Mouse (Mus musculus) ES-E14 (cell line): ENCODE measurements around the gene Lrrc8d. TPM values are rescaled to one million over a fixed set of nuclear protein-coding genes. Genes with fewer than 3 reads are reported as not detected.

ENCODE experiments used
- DNase-seq: peaks from one replicate; pipeline ENCODE4 v3.0.0-alpha.2; 2013; ENCODE audit warnings: low read depth, low spot score
- H3K27ac ChIP-seq: 2 replicates; pipeline ENCODE4 v1.5.1; 2012; ENCODE audit warnings: low read depth, mild to moderate bottlenecking, low read length, moderate library complexity, mixed read lengths; ENCODE audit not compliant: poor library complexity, insufficient read depth, severe bottlenecking
- H3K36me3 ChIP-seq: 2 replicates; pipeline ENCODE4 v1.6.1; 2012; ENCODE audit warnings: mild to moderate bottlenecking, low read length, moderate library complexity, mixed read lengths; ENCODE audit not compliant: control insufficient read depth, poor library complexity, insufficient read depth, severe bottlenecking
- H3K4me1 ChIP-seq, 2 experiments: fragments of 150-350 bp in 1 of 2; sonication (generic) in 1 of 2; 2 replicates each; pipeline ENCODE4 v1.6.1; 2012; ENCODE audit warnings: low read length in 2 of 2, mild to moderate bottlenecking in 1 of 2, mixed read lengths in 1 of 2; ENCODE audit not compliant: control insufficient read depth in 2 of 2, insufficient read depth in 2 of 2, poor library complexity in 1 of 2
- H3K4me3 ChIP-seq, 2 experiments: fragments of 150-350 bp in 1 of 2; sonication (generic) in 1 of 2; 2 replicates each; pipeline ENCODE4 v1.5.1; 2012; ENCODE audit warnings: low read length in 2 of 2, low read depth in 1 of 2, mild to moderate bottlenecking in 1 of 2, mixed read lengths in 1 of 2; ENCODE audit not compliant: insufficient read depth in 1 of 2, poor library complexity in 1 of 2, severe bottlenecking in 1 of 2
- H3K9ac ChIP-seq: 2 replicates; pipeline ENCODE4 v1.6.1; 2012; ENCODE audit warnings: low read depth, mild to moderate bottlenecking, low read length, mixed read lengths; ENCODE audit not compliant: poor library complexity, insufficient read depth, severe bottlenecking
- H3K9me3 ChIP-seq: fragments of 150-350 bp; sonication (generic); 2 replicates; pipeline ENCODE4 v1.6.1; 2012; ENCODE audit warnings: low read depth, mild to moderate bottlenecking, low read length; ENCODE audit not compliant: control insufficient read depth, insufficient read depth
- CHD2 ChIP-seq: IDR thresholded peaks from 2 replicates; pipeline ENCODE4 v1.6.1; 2014; ENCODE audit warnings: mild to moderate bottlenecking, low read depth, low read length, inconsistent platforms
- HCFC1 ChIP-seq: IDR thresholded peaks from 2 replicates; pipeline ENCODE4 v1.6.1; 2012; ENCODE audit warnings: low read length, inconsistent platforms, borderline replicate concordance; ENCODE audit not compliant: insufficient read depth
- MAFK ChIP-seq: IDR thresholded peaks from 2 replicates; pipeline ENCODE4 v1.6.1; 2014; ENCODE audit warnings: mild to moderate bottlenecking, low read depth, low read length, inconsistent platforms; ENCODE audit not compliant: insufficient read depth
- ZC3H11A ChIP-seq: IDR thresholded peaks from 2 replicates; pipeline ENCODE4 v1.6.1; 2012; ENCODE audit warnings: low read depth, mild to moderate bottlenecking, inconsistent platforms, low read length, borderline replicate concordance
- ZNF384 ChIP-seq: IDR thresholded peaks from 2 replicates; pipeline ENCODE4 v1.6.1; 2012; ENCODE audit warnings: low read depth, low read length, inconsistent platforms
- in situ Hi-C, 2 experiments: fragments of 600-800 bp; cut with MboI; formaldehyde crosslinking; loops; one replicate each; pipeline ENCODE4 v1.15.1; 2025; ENCODE audit warnings: low sequenced_read_pairs in 2 of 2, inconsistent platforms in 1 of 2; ENCODE audit not compliant: unreplicated experiment in 2 of 2
- total RNA-seq: library from RNA; depleted of rRNA; stranded (reverse); fragments of 300-350 nt; gene quantifications from 2 replicates; pipeline ENCODE4 v1.2.3, GENCODE M21; 2012

Gene Lrrc8d
- total RNA-seq, 1 experiment: 23.2 TPM

GRCm38 (mm10) chr5:105776368-105776767 is 76.6 kb downstream of the Lrrc8d start:
- in situ Hi-C loops: no loop called here
- Histone ChIP-seq H3K4me1 (peaks cover 0 to 9% of the 10 kb centered on the region in 2 experiments; a peak in 2 of 4 replicates), H3K36me3 (peaks cover 6% of the 10 kb centered on the region; the same call in 1 of the 2 replicates), H3K9ac (no peak overlapping the region), H3K27ac (no peak overlapping the region), H3K9me3 (no peaks in the 10 kb centered on the region), H3K4me3 (no peak overlapping the region)
- no peak for DNase-seq
- TF ChIP-seq CHD2: no peak

GRCm38 (mm10) chr5:105776978-105777593 is 77.3 kb downstream of the Lrrc8d start:
- Histone ChIP-seq H3K4me1 (peaks cover 0 to 9% of the 10 kb centered on the region in 2 experiments; a peak in 2 of 4 replicates), H3K36me3 (peaks cover 6% of the 10 kb centered on the region; the same call in 1 of the 2 replicates), H3K27ac (no peak overlapping the region), H3K4me3 (no peak overlapping the region), H3K9me3 (no peaks in the 10 kb centered on the region), H3K9ac (no peak overlapping the region)
- no peak for TF ChIP-seq HCFC1
- TF ChIP-seq MAFK: no peak
- TF ChIP-seq ZNF384: no peak
- no peak for TF ChIP-seq CHD2
- no peak for TF ChIP-seq ZC3H11A
- in situ Hi-C loops: no loop called here
- DNase-seq: no peak

DNA sequence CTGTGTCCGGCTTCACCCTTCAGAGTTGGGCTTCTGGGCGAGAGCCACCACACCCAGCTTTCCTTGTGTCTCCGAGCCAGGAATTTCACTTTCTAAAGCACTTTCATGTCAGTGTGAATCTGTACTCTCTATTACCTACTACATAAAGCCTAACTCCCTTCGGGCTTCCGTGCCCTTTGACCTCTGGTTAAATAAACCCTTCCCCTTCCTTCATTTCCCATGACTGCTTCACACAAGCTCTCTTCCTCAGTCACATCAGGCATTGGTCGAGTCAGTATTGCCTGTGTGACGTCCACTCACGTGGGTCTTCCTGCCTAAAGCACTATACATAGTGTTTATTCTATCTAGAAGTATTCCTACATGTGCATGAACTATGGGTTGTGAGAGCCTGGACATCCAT is 77.9 kb downstream of the Lrrc8d start:
- in situ Hi-C loops: no loop called here
- Histone ChIP-seq H3K4me1 (peaks cover 0 to 9% of the 10 kb centered on the region in 2 experiments; a peak in 2 of 4 replicates), H3K9me3 (no peaks in the 10 kb centered on the region), H3K4me3 (no peak overlapping the region), H3K27ac (no peak overlapping the region), H3K9ac (no peak overlapping the region), H3K36me3 (peaks cover 3% of the 10 kb centered on the region; the same call in 1 of the 2 replicates)
- DNase-seq: no peak
- TF ChIP-seq ZC3H11A: no peak
- TF ChIP-seq MAFK: no peak
- no peak for TF ChIP-seq CHD2
- no peak for TF ChIP-seq HCFC1

DNA sequence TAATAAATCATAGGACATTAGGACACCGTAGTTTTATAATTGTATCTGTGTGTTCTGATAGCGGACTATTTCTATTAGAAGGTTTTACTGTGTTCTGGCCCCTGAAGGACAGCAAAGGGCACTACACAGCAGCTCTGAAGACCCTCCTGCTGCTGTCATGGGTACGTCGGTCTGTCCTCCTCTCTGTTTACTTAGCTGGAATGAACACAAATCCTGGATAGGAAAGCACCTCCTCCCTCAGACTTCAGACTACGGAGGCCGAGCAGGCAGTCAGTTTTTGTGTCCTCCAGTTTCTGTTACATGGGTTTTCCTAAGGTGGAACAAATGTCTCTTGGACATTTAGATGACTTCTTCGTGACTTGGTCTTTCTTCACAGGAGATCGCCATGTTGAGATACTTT is 78.4 kb downstream of the Lrrc8d start:
- DNase-seq: no peak

More for the DNA sequence above, 78.4 kb downstream of the Lrrc8d start:
- in situ Hi-C loops: no loop called here
- TF ChIP-seq MAFK: no peak
- TF ChIP-seq CHD2: no peak
- TF ChIP-seq HCFC1: no peak
- TF ChIP-seq ZNF384: no peak
- TF ChIP-seq ZC3H11A: no peak
- Histone ChIP-seq H3K9me3 (no peaks in the 10 kb centered on the region), H3K27ac (no peak overlapping the region), H3K4me1 (peaks cover 0 to 9% of the 10 kb centered on the region in 2 experiments; a peak in 2 of 4 replicates), H3K4me3 (no peak overlapping the region), H3K36me3 (peaks cover 1% of the 10 kb centered on the region; the same call in 1 of the 2 replicates), H3K9ac (no peak overlapping the region)
